Mouse (Mus musculus) urinary bladder, postnatal 14 days (tissue): ENCODE measurements around the gene Tulp2.
"Not testable (repeated sequence)": the region's sequence is repeated elsewhere in the genome, so short reads cannot be mapped to it uniquely, and the experiment has no call there.

Experiments used
- DNase-seq: peaks from one replicate; pipeline ENCODE4 v3.0.0; 2021; ENCODE audit warnings: low spot score

Tulp2 gene

DNA sequence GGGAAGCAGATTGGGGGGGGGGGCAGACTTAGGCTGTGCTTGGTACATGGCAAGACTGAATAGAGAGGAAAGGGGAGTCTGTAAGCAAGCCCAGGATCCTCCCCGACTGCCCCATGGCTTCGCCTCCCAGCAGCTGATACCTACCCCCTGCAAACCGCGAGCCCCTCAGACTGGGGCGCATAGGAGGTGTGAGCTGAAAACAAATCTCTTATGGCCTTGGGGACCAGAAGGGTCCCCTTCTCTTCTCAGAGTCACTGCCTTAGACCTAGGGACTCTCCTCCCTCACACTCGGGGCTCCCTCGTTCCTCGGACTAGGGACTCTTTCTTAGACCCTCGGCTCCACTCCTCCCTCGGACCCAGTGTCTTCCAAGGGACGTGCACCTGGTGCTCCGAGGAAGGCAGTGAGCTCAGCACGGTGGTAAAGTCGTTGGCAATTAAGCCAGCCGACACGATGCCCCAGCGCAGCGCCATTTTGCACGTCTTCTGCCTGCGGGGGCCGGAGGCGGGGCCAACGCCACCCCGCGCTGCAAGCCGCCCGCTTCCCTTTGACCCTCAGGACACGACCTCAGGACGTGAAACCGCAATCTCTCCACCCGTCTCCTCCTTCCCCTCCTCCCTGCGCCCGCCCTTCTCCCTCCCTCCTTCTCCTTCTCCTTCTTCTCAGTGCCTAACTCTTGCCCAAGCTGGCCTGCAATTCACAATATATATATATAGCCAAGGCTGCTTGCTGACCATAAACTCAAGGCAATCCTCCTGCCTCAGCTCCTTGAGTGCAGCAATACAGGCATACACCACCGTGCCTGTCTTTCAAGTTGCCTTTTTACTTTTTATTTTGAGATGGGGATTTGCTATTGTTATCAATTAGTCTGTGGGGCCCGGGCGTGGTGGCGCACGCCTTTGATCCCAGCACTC is 6.9 kb downstream of the Tulp2 start, which contains the start of gene Dhdh:
Gene Dhdh (minus strand): TSS at position 513 of the 912 bp plus-strand sequence.
- DNase-seq, result peak; percentile 61

- no peak for DNase-seq
Observed at GRCm38 (mm10) chr7:45489578-45489977, 7.9 kb downstream of the Tulp2 start.

DNA sequence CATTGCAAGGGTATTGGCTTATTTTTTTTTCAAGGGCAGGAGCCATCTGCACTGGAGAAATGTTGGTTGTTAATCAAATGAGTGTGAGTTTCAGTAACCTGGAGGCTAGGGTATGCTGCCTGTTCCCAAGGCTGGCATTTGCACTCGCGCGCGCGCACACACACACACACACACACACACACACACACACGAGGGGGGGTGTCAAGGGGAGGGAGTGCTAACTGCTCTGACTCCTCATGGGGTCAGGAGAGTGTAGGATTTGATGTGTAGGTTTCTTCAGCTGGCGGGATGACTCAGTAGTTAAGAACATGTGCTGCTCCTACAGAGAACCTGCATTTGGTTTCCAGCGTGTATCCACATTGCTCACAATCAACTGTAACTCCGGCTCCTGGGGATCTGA is 9.1 kb downstream of the Tulp2 start:
- no peak for DNase-seq

DNA sequence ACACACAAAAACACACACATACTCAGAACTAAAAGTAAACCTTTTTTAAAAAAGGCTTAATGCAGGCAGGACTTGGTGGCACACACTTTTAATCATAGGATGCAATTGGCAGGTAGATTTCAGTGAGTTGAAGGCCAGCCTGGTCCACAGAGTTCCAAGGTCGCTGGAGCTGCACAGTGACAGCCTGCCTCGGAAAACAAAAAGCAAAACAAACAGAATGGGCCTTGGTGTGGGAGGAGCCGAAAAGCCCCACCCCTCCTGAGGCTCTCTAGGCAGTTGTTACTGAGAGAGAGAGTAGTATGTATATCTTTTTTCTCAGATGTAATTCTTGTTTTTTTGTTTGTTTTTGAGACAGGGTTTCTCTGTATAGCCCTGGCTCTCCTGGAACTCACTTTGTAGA is 9.6 kb downstream of the Tulp2 start:
- peak; percentile 39 for DNase-seq

GRCm38 (mm10) chr7:45492225-45492844 is 10.7 kb downstream of the Tulp2 start:
- DNase-seq, result no peak

DNA sequence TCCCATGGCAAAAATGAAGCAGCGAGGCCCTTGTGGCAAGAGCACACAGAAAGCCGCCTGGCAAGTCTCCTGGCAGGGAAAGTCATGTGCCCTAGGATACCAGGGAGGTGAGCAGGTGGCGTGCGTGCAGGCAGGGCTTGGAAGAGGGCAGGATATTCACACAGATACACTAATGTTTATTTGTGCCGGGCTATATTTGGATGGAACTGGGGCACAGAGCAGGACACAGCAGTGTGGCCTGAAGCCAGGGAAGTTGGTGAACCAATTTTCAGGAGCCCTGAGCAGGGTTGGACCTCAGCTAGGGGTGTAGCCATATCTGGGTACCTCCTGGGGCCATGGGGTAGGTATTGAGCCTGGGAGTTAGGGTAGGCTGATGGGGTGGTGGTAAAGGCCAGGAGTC is 11.3 kb downstream of the Tulp2 start:
- DNase-seq, result no peak

DNA sequence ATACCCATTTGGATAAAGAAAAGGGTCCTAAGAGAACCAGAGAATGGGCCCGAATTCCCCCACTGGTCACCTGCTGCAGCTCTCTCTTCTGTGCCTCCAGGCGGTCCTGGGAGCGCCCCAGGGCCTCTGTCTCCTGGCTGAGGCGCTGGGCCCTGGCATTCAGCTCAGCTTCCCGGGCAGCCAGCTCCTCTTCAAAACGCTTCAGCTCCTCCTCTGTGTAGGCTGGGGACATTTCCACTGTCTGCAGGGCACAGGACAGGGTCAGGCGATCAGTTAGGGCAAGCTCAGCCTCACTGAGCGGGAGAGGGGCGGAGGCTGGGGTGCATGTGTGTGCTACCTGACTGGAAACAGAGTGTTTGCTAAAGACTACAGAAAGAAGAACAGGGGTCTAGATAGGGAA is 12.9 kb downstream of the Tulp2 start:
- DNase-seq, result no peak

GRCm38 (mm10) chr7:45498427-45498826 is 16.8 kb downstream of the Tulp2 start:
- DNase-seq, result no peak

DNA sequence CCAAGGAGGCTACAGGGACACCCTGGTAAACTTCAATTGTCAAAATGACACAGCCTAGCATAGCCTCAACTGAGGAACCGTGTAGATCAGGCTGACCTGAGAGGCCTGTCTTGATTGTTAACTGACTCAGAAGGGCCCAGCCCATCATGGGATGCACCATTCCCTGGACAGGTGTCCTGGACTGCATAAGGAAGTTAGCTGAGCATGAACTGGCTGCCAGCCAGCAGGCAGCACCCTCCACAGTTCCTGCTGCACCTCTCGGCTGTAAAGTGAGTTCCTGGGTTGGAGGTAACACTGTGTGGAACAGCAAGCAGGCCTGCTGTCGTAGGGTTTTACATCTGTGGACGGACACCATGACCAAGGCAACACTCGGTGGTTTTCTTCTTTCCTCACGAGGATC is 25.9 kb downstream of the Tulp2 start:
- DNase-seq, result peak; percentile 50

DNA sequence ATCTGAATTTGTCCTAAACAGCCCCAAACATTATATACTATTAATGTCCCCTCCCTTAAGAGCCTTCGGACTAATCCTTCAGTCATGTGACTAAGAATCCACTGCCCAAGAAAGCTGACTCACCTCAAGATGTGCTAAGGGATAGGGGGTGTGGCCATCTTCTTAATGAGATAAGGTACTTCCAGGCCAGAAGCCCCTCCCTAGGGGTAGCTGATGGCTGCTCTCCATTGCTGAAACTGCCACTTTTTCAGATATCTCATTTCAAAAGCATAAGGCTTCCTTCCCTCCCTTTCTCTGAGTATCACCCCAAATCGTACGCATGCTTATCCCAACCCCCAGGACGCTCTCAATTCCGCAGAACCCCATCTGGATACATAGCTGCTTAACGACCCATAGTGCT is 26.9 kb downstream of the Tulp2 start:
- DNase-seq, result no peak

DNA sequence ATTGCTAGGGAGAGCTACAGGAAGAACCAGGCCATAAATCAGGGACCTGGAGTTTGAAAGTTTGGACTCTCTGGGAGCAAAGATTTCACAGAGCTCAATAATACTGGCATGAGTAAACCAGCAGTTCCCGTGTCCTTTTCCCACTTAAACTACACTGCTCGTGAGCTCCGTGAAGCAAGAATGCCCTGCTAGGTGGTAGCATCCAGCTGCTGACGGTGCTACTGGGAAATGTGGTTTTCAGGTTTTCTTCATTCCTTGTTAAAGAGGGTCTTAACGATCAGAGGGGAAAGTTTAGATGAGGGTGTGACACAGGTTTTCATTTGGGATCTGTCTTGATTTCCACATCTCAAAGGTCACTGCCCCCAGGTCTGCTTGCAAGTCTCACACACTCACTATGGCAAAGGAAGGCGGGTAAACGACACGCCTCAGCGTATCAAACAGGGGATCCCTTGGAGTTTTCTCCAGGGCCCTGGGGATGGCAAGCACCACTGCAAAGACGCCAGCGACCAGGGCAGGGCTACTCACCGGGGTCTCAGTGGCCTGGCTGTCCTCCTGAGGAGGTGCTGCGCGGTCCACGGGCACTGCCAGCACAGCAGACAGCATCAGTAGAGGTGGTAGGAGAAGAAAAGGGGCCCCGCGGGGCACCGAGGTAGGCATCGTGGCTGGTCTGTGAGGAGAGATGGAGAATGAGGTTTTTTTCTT is 27.7 kb downstream of the Tulp2 start:
- no peak for DNase-seq

DNA sequence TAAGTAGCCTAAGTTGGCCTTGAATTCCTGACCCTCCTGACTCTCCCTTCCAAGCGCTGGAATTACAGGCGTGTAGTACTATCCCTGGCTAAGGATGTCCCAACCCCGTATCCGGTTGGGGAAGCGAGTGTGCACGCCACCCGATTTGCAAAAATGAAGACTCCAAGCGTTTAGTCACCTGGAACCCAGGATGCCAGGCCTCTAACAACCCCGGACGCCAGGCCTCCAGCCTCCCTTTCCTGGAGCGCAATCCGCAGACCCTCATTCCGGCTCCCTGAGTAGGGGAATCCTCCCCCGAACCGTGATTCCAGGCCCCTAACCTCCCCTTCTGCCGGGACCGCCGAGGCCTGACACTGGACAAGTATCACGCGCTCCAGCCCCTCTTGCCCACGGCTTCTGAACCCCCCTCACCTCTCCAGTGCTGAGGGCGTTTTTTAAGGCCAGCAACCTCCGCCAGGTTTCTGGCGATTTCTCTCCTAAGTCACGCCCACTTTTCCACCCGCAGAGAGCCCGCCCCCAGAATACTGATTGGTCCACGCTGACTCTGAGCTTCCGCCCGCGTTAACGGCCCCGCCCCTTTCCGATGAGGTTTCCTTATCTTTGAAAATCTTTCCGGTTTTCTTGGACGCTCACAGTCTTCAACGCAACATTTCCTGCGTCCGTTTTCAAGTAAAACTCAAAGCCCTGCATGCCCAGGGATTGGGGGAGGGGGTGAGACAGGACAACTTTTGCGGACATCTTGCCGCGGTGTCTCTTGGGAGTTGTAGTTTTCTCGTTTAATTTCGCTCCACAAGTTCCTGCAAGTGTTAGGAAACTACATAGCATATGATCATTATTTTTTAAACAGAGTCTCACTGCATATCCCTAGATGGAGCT is 28.5 kb downstream of the Tulp2 start, which contains the start of gene Nucb1:
Gene Nucb1 (minus strand): TSS at position 495 of the 876 bp plus-strand sequence.
- peak; percentile 93 for DNase-seq

DNA sequence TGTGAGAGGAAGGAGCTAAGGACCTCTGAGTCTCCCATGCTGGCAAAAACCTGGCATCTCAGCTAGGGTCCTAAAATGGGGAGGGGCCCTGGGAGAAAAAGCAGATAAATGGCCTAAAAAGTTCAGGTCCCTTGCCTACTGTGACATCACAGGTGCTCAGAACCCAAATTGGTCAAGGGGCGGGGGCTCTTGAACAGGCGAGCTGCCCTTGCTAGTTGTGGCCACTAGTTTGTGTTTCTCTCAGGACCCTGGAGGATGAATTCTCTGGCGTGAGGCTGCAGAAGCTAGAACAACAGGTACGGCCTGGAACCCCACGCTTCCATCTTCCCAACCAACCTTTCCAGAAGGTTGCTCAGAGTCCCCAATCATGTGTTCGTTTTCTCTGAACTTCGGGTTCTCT is 32.7 kb downstream of the Tulp2 start:
- no peak for DNase-seq

GRCm38 (mm10) chr7:45515436-45515835 is 33.8 kb downstream of the Tulp2 start:
- no peak for DNase-seq

DNA sequence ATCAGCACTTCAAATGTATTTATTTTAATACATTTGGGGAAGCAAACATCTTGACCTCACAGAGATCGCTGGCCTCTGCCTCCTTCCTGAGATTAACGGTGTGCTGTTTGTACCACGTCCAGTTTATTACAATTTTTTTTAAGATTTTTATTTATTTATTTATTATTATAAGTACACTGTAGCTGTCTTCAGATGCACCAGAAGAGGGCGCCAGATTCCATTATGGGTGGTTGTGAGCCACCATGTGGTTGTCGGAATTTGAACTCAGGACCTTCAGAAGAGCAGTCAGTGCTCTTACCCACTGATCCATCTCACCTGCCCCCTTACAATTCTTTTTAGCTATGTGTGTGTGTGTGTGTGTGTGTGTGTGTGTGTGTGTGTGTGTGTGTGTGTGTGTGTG is 35.2 kb downstream of the Tulp2 start:
- not testable (repeated sequence) for DNase-seq

DNA sequence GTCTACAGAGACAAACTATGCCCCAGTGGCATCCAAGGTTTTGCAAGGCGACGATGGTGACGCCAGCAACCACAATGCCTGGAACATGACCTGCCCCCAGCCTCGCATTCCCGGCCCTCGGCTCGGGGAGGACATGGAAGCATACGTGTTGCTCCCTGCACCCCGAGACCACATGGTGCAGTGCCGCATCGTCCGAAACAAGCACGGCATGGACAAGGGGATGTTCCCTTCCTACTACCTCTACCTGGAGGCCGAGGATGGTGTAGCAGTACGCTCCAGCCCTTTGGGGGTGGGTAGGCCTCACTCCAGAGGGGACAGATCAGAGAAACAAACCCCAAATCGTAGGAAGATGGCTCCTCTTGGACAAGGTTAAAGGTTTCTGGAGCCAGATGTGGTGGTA is 36.9 kb downstream of the Tulp2 start:
- DNase-seq, result no peak

GRCm38 (mm10) chr7:45519345-45520120 is 37.9 kb downstream of the Tulp2 start:
- no peak for DNase-seq

GRCm38 (mm10) chr7:45520605-45521004 is 38.9 kb downstream of the Tulp2 start:
- DNase-seq, result no peak

DNA sequence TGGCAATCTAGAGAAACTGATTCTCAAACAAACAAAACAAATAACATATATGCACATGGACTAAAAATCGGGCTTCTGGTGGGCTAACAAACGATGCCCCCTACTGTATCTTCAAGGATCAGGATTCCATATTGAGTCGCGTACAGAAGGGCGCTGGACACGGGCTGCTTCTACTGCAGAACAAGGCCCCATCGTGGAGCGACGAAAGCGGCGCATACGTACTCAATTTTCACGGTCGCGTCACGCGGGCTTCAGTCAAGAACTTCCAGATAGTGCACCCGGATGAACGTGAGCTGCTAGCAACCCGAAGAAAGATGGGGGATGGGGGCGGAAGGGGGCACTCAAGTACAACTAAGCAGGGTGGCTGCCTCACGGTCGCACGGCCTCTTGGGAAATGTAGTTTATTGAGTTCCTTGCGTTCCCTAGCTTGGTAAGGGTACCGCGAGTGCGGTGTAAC is 40.1 kb downstream of the Tulp2 start:
- peak; percentile 88 for DNase-seq

GRCm38 (mm10) chr7:45522194-45522752 is 40.6 kb downstream of the Tulp2 start:
- DNase-seq, result no peak
